Mouse (Mus musculus) MEL (cell line): Measurements from ENCODE around the gene Olfr657.

ENCODE experiments used
- CTCF ChIP-seq, 3 experiments: IDR thresholded peaks in 2 of 3; conservative IDR thresholded peaks in 1 of 3; 2 replicates each; pipeline ENCODE4 v1.5.1; 2011 to 2012; ENCODE audit warnings: low read length in 3 of 3, low read depth in 2 of 3, mild to moderate bottlenecking in 2 of 3, improper control_type of control experiment in 1 of 3, inconsistent platforms in 1 of 3, mixed read lengths in 1 of 3, moderate library complexity in 1 of 3; ENCODE audit not compliant: control insufficient read depth in 1 of 3, insufficient read depth in 1 of 3, poor library complexity in 1 of 3, severe bottlenecking in 1 of 3
- EP300 ChIP-seq, 2 experiments: IDR thresholded peaks; 2 replicates each; pipeline ENCODE4 v1.6.1; 2011; ENCODE audit warnings: improper control_type of control experiment in 2 of 2, low read length in 2 of 2, low read depth in 1 of 2, mild to moderate bottlenecking in 1 of 2
- GATA1 ChIP-seq: IDR thresholded peaks from 2 replicates; pipeline ENCODE4 v1.6.1; 2011; ENCODE audit warnings: low read depth, low read length, improper control_type of control experiment
- MAX ChIP-seq: IDR thresholded peaks from 2 replicates; pipeline ENCODE4 v1.6.1; 2011; ENCODE audit warnings: low read length, improper control_type of control experiment
- MAZ ChIP-seq: IDR thresholded peaks from 2 replicates; pipeline ENCODE4 v1.6.1; 2012; ENCODE audit warnings: low read depth, mild to moderate bottlenecking, inconsistent platforms, low read length, improper control_type of control experiment
- MXI1 ChIP-seq: IDR thresholded peaks from 2 replicates; pipeline ENCODE4 v1.6.1; 2011; ENCODE audit warnings: mild to moderate bottlenecking, low read depth, low read length, improper control_type of control experiment
- POLR2A ChIP-seq, 2 experiments: IDR thresholded peaks; 2 replicates each; pipeline ENCODE4 v1.6.1; 2011 to 2012; ENCODE audit warnings: low read length in 2 of 2, mild to moderate bottlenecking in 2 of 2, control low read depth in 1 of 2, improper control_type of control experiment in 1 of 2, low read depth in 1 of 2, moderate library complexity in 1 of 2; ENCODE audit not compliant: control insufficient read depth in 1 of 2, insufficient read depth in 1 of 2, poor library complexity in 1 of 2
- POLR2AphosphoS5 ChIP-seq: IDR thresholded peaks from 2 replicates; pipeline ENCODE4 v1.6.1; 2012; ENCODE audit warnings: low read depth, borderline replicate concordance, mild to moderate bottlenecking, inconsistent platforms, low read length, moderate library complexity, mixed read lengths
- USF2 ChIP-seq, 2 experiments: IDR thresholded peaks; 2 replicates each; pipeline ENCODE4 v1.6.1; 2011 to 2012; ENCODE audit warnings: improper control_type of control experiment in 2 of 2, low read length in 2 of 2, borderline replicate concordance in 1 of 2, inconsistent platforms in 1 of 2, low read depth in 1 of 2, mild to moderate bottlenecking in 1 of 2; ENCODE audit not compliant: insufficient read depth in 1 of 2

- TF ChIP-seq CTCF (IDR thresholded peaks at IDR 0.05 in 2 of 3, conservative IDR thresholded peaks at IDR 0.05 in 1 of 3; ENCODE audit: control insufficient read depth in 1 of 3, insufficient read depth in 1 of 3, low read depth in 2 of 3, low read length in 3 of 3, poor library complexity in 1 of 3, severe bottlenecking in 1 of 3), result no peak
- TF ChIP-seq POLR2A (IDR thresholded peaks at IDR 0.05; ENCODE audit: control insufficient read depth in 1 of 2, insufficient read depth in 1 of 2, low read depth in 1 of 2, low read length in 2 of 2, poor library complexity in 1 of 2), result no peak
- no peak for TF ChIP-seq MAZ
- no peak for TF ChIP-seq MAX
- no peak for TF ChIP-seq GATA1
- no peak for TF ChIP-seq MXI1
- TF ChIP-seq USF2 (IDR thresholded peaks at IDR 0.05; ENCODE audit: borderline replicate concordance in 1 of 2, insufficient read depth in 1 of 2, low read depth in 1 of 2, low read length in 2 of 2), result no peak
- TF ChIP-seq EP300 (IDR thresholded peaks at IDR 0.05; ENCODE audit: low read depth in 1 of 2, low read length in 2 of 2), result no peak
- TF ChIP-seq POLR2AphosphoS5, result no peak
Measured at GRCm38 (mm10) chr7:104686201-104686600, 61.6 kb downstream of the Olfr657 start, which contains the start of gene Olfr661.
